Mouse (Mus musculus) spleen, postnatal 10 days (tissue): Measurements from ENCODE around the gene Rad23a.
A peak's percentile ranks its signal among the peaks of the same experiment; 100 is the strongest.

Experiments
- DNase-seq, 2 experiments: peaks; one replicate each; pipeline ENCODE4 v3.0.0; 2021 to 2022; ENCODE audit warnings: low spot score in 2 of 2

Rad23a gene

GRCm38 (mm10) chr8:84840248-84840999, at the start of gene Rad23a:
Gene Rad23a (minus strand): TSS chr8:84840665.
- peak; percentile 86 to 94 for DNase-seq

- no peak for DNase-seq
Observed at GRCm38 (mm10) chr8:84889141-84889540, 48.7 kb upstream of the Rad23a start.

- DNase-seq, result no peak
Observed at GRCm38 (mm10) chr8:84888280-84888679, 47.8 kb upstream of the Rad23a start.

- no peak for DNase-seq
Observed at GRCm38 (mm10) chr8:84884728-84885127, 44.3 kb upstream of the Rad23a start.

DNA sequence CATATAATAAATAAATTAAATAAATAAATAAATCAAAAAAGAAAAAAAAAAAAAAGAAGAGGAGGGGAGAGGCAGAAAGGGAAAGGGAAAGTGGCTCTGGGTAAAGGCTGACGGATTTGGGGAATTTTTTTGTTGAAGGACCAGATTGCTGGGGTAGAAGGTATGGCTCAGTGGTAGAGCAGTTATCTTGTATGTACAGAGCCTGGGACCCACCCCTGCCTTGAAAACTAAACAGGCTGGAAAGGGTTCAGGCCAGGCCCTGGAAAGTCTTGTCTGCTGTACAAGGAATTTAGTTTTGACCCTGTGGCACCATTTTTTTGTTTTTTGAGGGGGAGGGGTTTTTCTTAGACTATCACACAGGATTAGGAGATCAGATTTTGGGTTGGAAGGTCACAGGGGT, 38.5 kb upstream of the Rad23a start:
- no peak for DNase-seq

- DNase-seq, result no peak
Observed at GRCm38 (mm10) chr8:84877297-84878035, 37.0 kb upstream of the Rad23a start.

GRCm38 (mm10) chr8:84874339-84874738, 33.9 kb upstream of the Rad23a start:
- no peak for DNase-seq

- no peak for DNase-seq
Observed at GRCm38 (mm10) chr8:84873016-84873415, 32.6 kb upstream of the Rad23a start.

DNA sequence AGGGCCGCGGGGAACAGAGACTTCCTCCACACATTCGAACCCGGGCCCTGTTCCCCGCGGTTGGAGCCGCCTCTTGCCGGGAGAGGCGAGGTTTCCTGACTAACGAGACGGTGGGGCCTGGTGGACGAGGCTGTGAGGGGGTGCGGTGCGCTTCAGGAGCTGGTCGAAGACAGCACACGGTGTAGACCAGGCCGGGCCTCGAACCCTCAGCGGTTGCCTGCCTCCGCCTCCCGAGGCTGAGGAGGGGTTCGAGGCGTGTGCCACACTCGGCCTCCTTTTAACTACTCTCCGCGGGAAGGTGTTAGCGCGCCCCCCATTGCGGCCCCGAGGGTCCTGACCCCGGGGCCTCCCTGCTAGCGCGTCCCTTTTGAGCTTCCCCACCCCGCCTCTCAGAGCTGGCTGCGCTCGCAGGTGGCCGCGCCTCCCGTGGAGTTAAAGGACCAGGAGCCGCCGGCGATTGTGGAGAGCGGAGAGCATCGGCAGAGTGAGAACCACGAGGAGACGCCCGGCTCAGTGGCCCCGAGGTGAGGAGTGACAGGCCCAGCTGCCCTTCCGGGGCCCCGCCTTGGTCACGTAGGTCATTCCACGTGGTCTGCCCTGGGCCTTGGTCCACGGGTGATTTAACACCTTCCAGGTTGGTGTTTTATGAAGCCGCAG, 32.0 kb upstream of the Rad23a start:
- DNase-seq, result peak; percentile 53 to 69

DNA sequence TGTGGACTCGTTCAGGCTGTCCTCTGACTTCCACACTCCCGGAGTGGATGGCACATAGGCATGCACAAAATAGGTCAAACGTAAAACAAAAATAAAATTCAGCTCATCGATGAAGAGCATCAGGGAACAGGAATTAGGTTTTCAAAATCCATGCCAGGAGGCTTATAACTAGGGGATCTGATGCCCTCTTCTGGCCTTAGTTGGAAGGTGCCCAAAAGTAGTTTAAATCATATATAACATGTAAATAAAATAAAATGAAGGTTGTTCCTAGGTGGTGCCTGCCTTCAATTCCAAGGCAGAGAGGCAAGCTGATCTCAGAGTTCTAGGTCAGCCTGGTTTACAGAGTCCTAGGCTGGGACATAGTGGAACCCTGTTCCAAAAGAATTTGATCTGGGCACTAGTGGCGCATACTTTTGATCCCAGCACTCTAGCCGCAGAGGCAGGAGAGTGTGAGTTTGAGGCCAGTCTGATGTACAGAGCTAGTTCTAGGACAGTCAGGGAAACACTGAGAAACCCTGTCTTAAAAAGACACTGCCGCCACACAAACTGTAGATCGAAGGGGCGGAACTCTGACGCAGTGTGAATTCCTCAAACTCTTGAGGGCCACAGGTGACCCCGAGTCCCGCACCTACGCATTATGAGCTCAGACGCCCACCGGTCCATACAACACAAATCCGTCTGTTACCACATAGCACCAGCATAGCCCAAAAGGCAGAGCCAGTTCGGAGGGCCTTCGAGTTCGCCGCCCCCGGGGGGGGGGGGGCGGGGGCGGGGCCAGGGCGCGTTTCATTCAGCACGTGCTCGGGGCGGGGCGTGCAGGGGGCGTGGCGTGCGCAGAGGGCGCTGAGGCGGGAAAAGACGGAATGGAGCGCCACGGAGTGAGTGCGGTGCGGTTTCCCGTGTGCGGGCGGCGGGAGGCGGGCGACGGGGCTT, 31.2 kb upstream of the Rad23a start, which contains the start of gene Syce2:
Gene Syce2 (plus strand): TSS at position 736 of the 933 bp plus-strand sequence.
- peak; percentile 86 to 94 for DNase-seq

DNA sequence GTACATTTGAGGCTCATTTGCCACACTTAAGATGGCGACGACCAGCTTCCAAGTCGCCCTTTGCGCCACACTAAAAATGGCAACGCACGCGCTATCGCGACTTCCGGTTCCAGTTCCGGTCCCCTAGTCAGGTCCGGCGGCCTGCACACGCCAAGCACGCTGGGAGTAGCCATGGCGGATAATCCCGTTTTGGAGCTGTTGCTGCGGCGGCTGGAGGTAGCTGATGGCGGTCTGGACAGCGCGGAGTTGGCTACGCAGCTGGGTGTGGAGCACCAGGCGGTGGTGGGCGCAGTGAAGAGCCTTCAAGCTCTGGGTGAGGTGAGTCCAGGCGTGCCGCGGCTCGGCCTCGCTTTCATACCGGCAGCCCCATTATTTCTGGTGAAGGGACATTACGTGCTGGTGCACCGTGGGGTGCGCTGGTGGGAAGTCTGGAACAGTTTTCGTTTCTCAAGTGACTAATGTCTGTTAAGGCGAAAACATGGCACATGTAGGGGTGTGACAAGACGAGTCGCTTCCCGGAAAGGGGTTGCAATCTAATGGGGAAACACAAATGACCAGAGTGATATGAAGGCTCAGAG, 16.5 kb upstream of the Rad23a start, which contains the start of gene Farsa:
Gene Farsa (plus strand): TSS at position 126 of the 578 bp plus-strand sequence.
- peak; percentile 87 to 94 for DNase-seq

- DNase-seq, result no peak
Observed at GRCm38 (mm10) chr8:84856434-84856833, 16.0 kb upstream of the Rad23a start.

GRCm38 (mm10) chr8:84847684-84848435, 7.4 kb upstream of the Rad23a start:
- peak in 1 of 2 experiments; percentile 39 for DNase-seq

GRCm38 (mm10) chr8:84846722-84847572, 6.5 kb upstream of the Rad23a start, which contains the start of gene Calr:
Gene Calr (minus strand): TSS chr8:84846934.
- DNase-seq, result peak; percentile 97 to 99

GRCm38 (mm10) chr8:84846094-84846721, 5.7 kb upstream of the Rad23a start:
- DNase-seq, result no peak

DNA sequence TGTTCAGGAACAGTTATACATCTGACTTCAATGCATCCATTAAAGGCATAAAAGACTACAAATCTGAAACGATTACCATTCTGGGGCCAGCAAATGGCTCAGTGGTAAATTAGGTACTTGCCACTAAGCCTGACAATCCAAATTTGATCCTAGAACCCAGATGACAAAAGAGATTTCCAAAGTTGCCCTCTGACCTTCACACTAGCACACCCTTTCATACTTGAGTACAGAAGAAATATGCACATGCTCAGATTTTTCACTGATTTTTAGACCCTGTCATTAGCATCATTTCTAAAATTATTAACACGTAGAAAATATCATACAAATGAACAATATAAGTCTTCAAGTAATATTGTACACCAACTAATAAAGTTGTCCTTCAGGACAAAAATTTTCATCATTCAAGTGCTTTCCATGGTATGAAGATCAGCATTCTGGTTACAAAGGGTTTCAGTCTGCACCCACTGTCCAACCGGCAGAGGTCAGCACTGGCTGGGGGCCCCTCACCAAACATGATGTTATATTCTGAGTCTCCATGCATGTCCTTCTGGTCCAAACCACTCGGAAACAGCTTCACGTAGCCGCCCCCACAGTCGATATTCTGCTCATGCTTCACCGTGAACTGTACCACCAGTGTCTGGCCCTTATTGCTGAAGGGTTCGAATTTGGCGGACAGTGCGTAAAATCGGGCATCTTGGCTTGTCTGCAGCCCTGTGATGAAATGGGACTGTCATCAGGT, 5.1 kb upstream of the Rad23a start:
- DNase-seq, result peak; percentile 36 to 60

GRCm38 (mm10) chr8:84844397-84845070, 4.1 kb upstream of the Rad23a start:
- no peak for DNase-seq
